Mouse (Mus musculus): ENCODE data around the gene Aadacl2. TPM values are rescaled to one million over a fixed set of nuclear protein-coding genes. Genes with fewer than 3 reads are reported as not detected.

The Aadacl2 gene
- not detected for total RNA-seq (2021)
- long read RNA-seq, experiment 1: 0 reads
- long read RNA-seq, experiment 2: 0 reads

DNA sequence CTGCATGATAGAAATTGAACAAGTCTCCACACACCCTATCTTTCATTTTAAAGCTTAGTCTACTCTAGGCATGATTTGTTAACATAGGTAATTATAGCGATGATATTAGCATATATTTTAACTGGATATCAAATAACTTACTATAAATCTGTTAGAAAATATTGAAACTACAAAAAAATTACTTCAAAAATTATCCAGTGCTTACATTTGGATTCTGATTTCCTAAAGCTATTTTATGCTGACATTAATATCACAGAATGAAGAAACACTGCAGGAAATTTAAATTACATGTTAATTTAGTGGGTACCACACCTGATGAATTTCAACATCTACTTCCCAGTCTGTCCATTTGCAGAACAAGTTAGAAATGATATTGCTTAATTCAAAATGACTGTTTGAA, at the start of gene Aadacl2:
Gene Aadacl2 (plus strand): TSS at position 301 of the 400 bp plus-strand sequence.
- intact Hi-C loops (cut with DNase I): no loop called here
- DNase-seq: no peak

- intact Hi-C loops (cut with DNase I): no loop called here
- DNase-seq: no peak
Measured at GRCm38 (mm10) chr3:59970891-59971290, 35.7 kb upstream of the Aadacl2 start.

- no peak for DNase-seq
- intact Hi-C loops (cut with DNase I): no loop called here
Measured at GRCm38 (mm10) chr3:59974591-59974990, 32.0 kb upstream of the Aadacl2 start.

- DNase-seq: no peak
- intact Hi-C loops (cut with DNase I): no loop called here
Measured at GRCm38 (mm10) chr3:60003622-60004021, 2.9 kb upstream of the Aadacl2 start.

DNA sequence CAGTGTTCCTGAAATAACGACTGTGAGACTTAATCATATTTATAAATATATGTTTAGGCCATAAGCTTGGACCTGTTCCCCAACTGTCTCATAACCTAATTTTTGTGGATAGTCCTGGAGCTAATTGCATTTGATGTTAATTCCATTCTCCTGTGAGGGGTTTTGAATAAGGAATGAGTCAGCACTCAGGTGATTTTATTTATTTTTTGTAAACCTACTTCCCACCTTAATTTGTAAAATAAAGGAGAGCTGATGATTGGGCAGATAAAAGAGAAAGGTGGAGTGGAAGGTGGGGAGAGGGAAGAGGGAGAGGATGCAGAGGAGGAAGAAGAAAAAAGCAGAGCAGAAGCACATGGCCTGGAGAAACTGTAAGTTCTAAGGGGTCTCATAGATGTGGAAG, 18.9 kb downstream of the Aadacl2 start, which contains the start of gene Aadac:
Gene Aadac (plus strand): TSS at position 301 of the 400 bp plus-strand sequence.
- intact Hi-C loops (cut with DNase I): no loop called here
- DNase-seq: no peak

DNA sequence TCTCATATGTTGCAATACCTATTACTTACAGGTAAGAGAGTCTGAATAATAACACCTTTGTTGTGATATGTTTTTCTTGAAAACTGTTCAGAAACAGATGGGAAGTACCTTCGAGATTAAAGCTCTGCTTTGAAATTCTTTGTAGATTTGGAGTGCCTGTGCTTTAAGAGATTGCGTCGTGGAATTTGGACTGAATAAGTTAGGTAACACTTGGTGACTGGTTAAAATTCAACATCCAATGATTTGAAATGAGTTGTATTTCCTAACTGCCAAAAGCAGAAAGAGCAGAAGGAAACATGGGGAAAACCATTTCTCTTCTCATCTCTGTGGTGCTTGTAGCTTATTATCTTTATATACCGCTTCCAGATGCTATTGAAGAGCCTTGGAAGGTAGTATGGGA, 25.0 kb downstream of the Aadacl2 start:
- intact Hi-C loops (cut with DNase I): no loop called here
- no peak for DNase-seq

- no peak for DNase-seq
- intact Hi-C loops (cut with DNase I): no loop called here
Measured at GRCm38 (mm10) chr3:60046221-60046913, 39.8 kb downstream of the Aadacl2 start.

- intact Hi-C loops (cut with DNase I): no loop called here
Measured at GRCm38 (mm10) chr3:60053231-60053927, 46.8 kb downstream of the Aadacl2 start.

DNA sequence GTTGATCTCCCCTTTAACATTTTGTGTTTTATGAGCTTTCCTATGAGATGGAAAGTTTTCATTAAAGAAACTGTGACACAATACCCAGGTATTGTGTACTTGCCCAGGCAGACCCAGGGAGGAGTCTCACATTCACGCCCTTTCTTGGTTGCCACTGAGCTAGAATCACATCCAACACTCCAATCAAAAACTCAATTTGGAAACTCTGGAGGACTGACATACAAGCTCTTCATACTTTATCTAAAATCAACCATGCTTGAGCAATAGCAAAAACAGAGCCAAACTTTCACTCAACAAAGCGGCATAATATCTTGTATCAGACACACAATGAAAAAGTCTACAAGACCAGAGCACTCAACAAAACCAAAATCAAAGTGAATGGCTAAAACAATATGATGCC, 47.4 kb downstream of the Aadacl2 start:
- no peak for DNase-seq
- intact Hi-C loops (cut with DNase I): loop anchor here (2.0 kb wide), 1 partner anchor 183 kb away; no protein-coding TSS in a partner anchor

More at GRCm38 (mm10) chr3:60053231-60053927, 46.8 kb downstream of the Aadacl2 start:
- no peak for DNase-seq

GRCm38 (mm10) chr3:60056451-60056850, 49.9 kb downstream of the Aadacl2 start:
- DNase-seq: no peak
- intact Hi-C loops (cut with DNase I): no loop called here

- no peak for DNase-seq
- intact Hi-C loops (cut with DNase I): no loop called here
Measured at GRCm38 (mm10) chr3:60057070-60057808, 50.7 kb downstream of the Aadacl2 start.

- intact Hi-C loops (cut with DNase I): no loop called here
- no peak for DNase-seq
Measured at GRCm38 (mm10) chr3:60057809-60058082, 51.2 kb downstream of the Aadacl2 start.

Other genes with a start within 250 kb of the Aadacl2 start
- gene Gm8298, start 145.7 kb upstream of the Aadacl2 start, total RNA-seq (2021): not detected
- not detected for gene C130079G13Rik, start 81.5 kb upstream of the Aadacl2 start, total RNA-seq (2021)
- not detected for gene Aadac, start 19.0 kb downstream of the Aadacl2 start, total RNA-seq (2021)
- not detected for gene Sucnr1, start 75.1 kb downstream of the Aadacl2 start, total RNA-seq (2021)